Mouse (Mus musculus): ENCODE results near the gene Lingo1.

Gene Lingo1

GRCm38 (mm10) chr9:56592639-56593038 is 203.6 kb downstream of the Lingo1 start:
- no peaks in the 10 kb centered on the region for H3K36me3 ChIP-seq (ENCODE audit: insufficient read depth, low read length)
- H3K9me3 ChIP-seq (ENCODE audit: low read length) = no peaks in the 10 kb centered on the region
- peaks cover 23% of the 10 kb centered on the region for H3K4me1 ChIP-seq (replicated peaks; ENCODE audit: low read depth, low read length)
- peaks cover 39% of the 10 kb centered on the region for H3K27me3 ChIP-seq (ENCODE audit: insufficient read depth, low read length)
- no peak overlapping the region for H3K4me3 ChIP-seq (replicated peaks; ENCODE audit: low read length)
- TF ChIP-seq POU5F1 (IDR thresholded peaks at IDR 0.05; ENCODE audit: borderline replicate concordance, low read length) = no peak
- TF ChIP-seq CTCF (conservative IDR thresholded peaks at IDR 0.05; ENCODE audit: low read length) = no peak
- TF ChIP-seq NANOG (IDR thresholded peaks at IDR 0.05; ENCODE audit: borderline replicate concordance, low read length) = no peak

GRCm38 (mm10) chr9:56591248-56591888 is 204.9 kb downstream of the Lingo1 start:
- Histone ChIP-seq H3K4me1 (replicated peaks; ENCODE audit: low read depth, low read length) (peaks cover 17% of the 10 kb centered on the region), H3K9me3 (ENCODE audit: low read length) (no peaks in the 10 kb centered on the region)
- TF ChIP-seq CTCF (conservative IDR thresholded peaks at IDR 0.05; ENCODE audit: low read length) (no peak), NANOG (IDR thresholded peaks at IDR 0.05; ENCODE audit: borderline replicate concordance, low read length) (no peak), POU5F1 (IDR thresholded peaks at IDR 0.05; ENCODE audit: borderline replicate concordance, low read length) (no peak)

DNA sequence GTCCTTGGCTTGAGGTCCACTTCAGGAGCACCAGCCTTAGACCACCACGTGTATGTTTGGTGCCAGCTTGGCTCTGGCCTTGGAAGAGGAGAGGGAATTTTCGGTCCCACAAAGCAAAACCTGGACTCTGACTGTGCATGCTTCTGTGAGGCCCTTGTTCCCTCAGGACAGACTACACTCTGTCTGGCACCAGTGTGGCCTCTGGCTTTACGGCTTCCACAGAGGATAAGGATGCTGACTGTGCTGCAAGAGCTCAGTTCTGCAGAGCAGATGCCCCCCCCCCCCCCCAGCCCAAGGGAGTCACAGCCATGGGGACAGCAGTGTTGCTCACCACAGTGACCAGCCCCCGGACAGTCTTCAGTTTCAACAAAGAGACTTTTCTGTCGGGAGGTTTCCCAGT is 206.5 kb downstream of the Lingo1 start:
- Histone ChIP-seq H3K4me3 (replicated peaks; ENCODE audit: low read length) (no peak overlapping the region), H3K36me3 (ENCODE audit: insufficient read depth, low read length) (no peaks in the 10 kb centered on the region), H3K4me1 (replicated peaks; ENCODE audit: low read depth, low read length) (peaks cover 25% of the 10 kb centered on the region), H3K9me3 (ENCODE audit: low read length) (no peaks in the 10 kb centered on the region), H3K27me3 (ENCODE audit: insufficient read depth, low read length) (peaks cover 59% of the 10 kb centered on the region)
- no peak for TF ChIP-seq NANOG (IDR thresholded peaks at IDR 0.05; ENCODE audit: borderline replicate concordance, low read length)
- no peak for TF ChIP-seq CTCF (conservative IDR thresholded peaks at IDR 0.05; ENCODE audit: low read length)
- TF ChIP-seq POU5F1 (IDR thresholded peaks at IDR 0.05; ENCODE audit: borderline replicate concordance, low read length) = no peak

More at GRCm38 (mm10) chr9:56591248-56591888, 204.9 kb downstream of the Lingo1 start:
- Histone ChIP-seq H3K27me3 (ENCODE audit: insufficient read depth, low read length) (peaks cover 50% of the 10 kb centered on the region), H3K36me3 (ENCODE audit: insufficient read depth, low read length) (no peaks in the 10 kb centered on the region), H3K4me3 (replicated peaks; ENCODE audit: low read length) (no peak overlapping the region)

GRCm38 (mm10) chr9:56584043-56584424 is 212.2 kb downstream of the Lingo1 start:
- TF ChIP-seq CTCF (conservative IDR thresholded peaks at IDR 0.05; ENCODE audit: low read length) (no peak), NANOG (IDR thresholded peaks at IDR 0.05; ENCODE audit: borderline replicate concordance, low read length) (no peak), POU5F1 (IDR thresholded peaks at IDR 0.05; ENCODE audit: borderline replicate concordance, low read length) (no peak)
- H3K4me1 ChIP-seq (replicated peaks; ENCODE audit: low read depth, low read length) = peaks cover 30% of the 10 kb centered on the region
- no peak overlapping the region for H3K4me3 ChIP-seq (replicated peaks; ENCODE audit: low read length)
- no peaks in the 10 kb centered on the region for H3K36me3 ChIP-seq (ENCODE audit: insufficient read depth, low read length)
- no peaks in the 10 kb centered on the region for H3K9me3 ChIP-seq (ENCODE audit: low read length)
- H3K27me3 ChIP-seq (ENCODE audit: insufficient read depth, low read length) = peaks cover 73% of the 10 kb centered on the region

DNA sequence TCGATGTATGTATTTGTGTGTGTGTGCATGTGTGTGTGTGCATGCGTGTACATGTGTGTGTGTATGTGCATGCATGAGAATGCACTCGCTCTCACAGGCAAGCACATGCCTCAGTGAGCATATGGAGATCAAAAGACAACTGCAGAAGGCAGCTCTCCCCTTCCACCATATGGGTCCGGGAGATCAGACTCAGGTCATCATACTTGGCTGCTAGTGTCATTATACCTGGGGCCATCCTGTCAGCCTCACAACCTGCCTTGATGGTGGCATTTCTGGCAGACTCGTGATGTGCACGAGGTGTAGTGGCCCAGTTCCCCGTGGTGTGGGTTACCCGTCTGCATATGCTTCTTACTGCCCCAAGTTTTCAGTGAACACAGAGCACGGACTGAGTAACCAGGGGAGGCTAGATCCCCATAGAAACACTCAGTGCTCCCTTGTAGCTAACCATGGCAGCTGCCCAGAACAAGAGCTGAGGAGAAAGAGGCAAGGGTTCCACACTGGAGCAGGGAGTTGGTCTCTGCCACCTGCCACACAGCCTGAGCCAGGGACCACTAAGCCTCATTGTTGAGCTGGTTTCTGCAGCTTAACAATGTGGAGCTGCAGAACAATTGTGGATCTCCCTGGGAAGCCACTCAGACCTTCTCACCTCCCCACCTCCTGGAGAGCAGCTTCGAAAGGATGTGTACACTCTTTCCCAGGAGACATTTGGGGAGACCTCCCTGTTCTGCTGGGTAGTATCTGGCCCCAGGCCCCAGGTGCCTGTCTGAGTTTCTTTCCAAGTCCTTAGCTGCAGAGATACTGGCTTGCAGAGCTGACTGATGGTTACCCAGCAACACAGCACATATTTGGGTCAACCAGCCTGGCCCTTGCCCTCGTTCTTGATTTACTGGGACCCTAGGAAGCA is 212.9 kb downstream of the Lingo1 start:
- H3K36me3 ChIP-seq (ENCODE audit: insufficient read depth, low read length) = no peaks in the 10 kb centered on the region
- H3K9me3 ChIP-seq (ENCODE audit: low read length) = no peaks in the 10 kb centered on the region
- H3K27me3 ChIP-seq (ENCODE audit: insufficient read depth, low read length) = peaks cover 72% of the 10 kb centered on the region
- H3K4me1 ChIP-seq (replicated peaks; ENCODE audit: low read depth, low read length) = peaks cover 30% of the 10 kb centered on the region
- TF ChIP-seq CTCF (conservative IDR thresholded peaks at IDR 0.05; ENCODE audit: low read length) (no peak), POU5F1 (IDR thresholded peaks at IDR 0.05; ENCODE audit: borderline replicate concordance, low read length) (no peak)
- no peak overlapping the region for H3K4me3 ChIP-seq (replicated peaks; ENCODE audit: low read length)

- peaks cover 67% of the 10 kb centered on the region for H3K27me3 ChIP-seq (ENCODE audit: insufficient read depth, low read length)
- no peaks in the 10 kb centered on the region for H3K9me3 ChIP-seq (ENCODE audit: low read length)
- peaks cover 30% of the 10 kb centered on the region for H3K4me1 ChIP-seq (replicated peaks; ENCODE audit: low read depth, low read length)
- no peak overlapping the region for H3K4me3 ChIP-seq (replicated peaks; ENCODE audit: low read length)
- TF ChIP-seq NANOG (IDR thresholded peaks at IDR 0.05; ENCODE audit: borderline replicate concordance, low read length) = no peak
- no peak for TF ChIP-seq CTCF (conservative IDR thresholded peaks at IDR 0.05; ENCODE audit: low read length)
- no peak for TF ChIP-seq POU5F1 (IDR thresholded peaks at IDR 0.05; ENCODE audit: borderline replicate concordance, low read length)
- H3K36me3 ChIP-seq (ENCODE audit: insufficient read depth, low read length) = no peaks in the 10 kb centered on the region
Observed at GRCm38 (mm10) chr9:56582628-56583027, 213.6 kb downstream of the Lingo1 start.

GRCm38 (mm10) chr9:56581700-56582099 is 214.6 kb downstream of the Lingo1 start:
- no peaks in the 10 kb centered on the region for H3K36me3 ChIP-seq (ENCODE audit: insufficient read depth, low read length)
- peaks cover 30% of the 10 kb centered on the region for H3K4me1 ChIP-seq (replicated peaks; ENCODE audit: low read depth, low read length)
- H3K9me3 ChIP-seq (ENCODE audit: low read length) = no peaks in the 10 kb centered on the region
- TF ChIP-seq POU5F1 (IDR thresholded peaks at IDR 0.05; ENCODE audit: borderline replicate concordance, low read length) = no peak
- TF ChIP-seq NANOG (IDR thresholded peaks at IDR 0.05; ENCODE audit: borderline replicate concordance, low read length) = no peak
- no peak for TF ChIP-seq CTCF (conservative IDR thresholded peaks at IDR 0.05; ENCODE audit: low read length)
- peaks cover 58% of the 10 kb centered on the region for H3K27me3 ChIP-seq (ENCODE audit: insufficient read depth, low read length)
- no peak overlapping the region for H3K4me3 ChIP-seq (replicated peaks; ENCODE audit: low read length)

DNA sequence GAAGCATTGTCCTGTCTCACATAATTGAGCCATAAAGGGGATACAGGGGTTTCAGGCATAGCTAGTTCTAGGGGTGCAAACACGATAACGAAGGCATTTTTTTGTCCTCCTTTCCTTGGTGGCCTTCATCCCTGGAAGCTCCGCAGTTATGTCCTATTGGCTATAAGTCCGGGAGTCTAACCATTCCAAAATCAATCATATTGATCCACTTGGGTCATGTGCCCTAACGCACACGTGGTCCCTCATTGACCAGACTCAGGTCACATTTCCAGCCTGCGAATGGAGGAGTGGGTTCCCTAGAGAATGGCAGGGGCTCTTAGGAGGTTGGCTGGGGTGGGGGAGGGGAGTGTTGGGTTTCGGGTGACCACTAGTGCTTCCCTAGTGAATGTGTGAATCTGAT is 215.3 kb downstream of the Lingo1 start:
- Histone ChIP-seq H3K4me1 (replicated peaks; ENCODE audit: low read depth, low read length) (peaks cover 28% of the 10 kb centered on the region), H3K27me3 (ENCODE audit: insufficient read depth, low read length) (peaks cover 53% of the 10 kb centered on the region), H3K9me3 (ENCODE audit: low read length) (no peaks in the 10 kb centered on the region), H3K36me3 (ENCODE audit: insufficient read depth, low read length) (no peaks in the 10 kb centered on the region), H3K4me3 (replicated peaks; ENCODE audit: low read length) (no peak overlapping the region)
- no peak for TF ChIP-seq POU5F1 (IDR thresholded peaks at IDR 0.05; ENCODE audit: borderline replicate concordance, low read length)
- no peak for TF ChIP-seq CTCF (conservative IDR thresholded peaks at IDR 0.05; ENCODE audit: low read length)
- TF ChIP-seq NANOG (IDR thresholded peaks at IDR 0.05; ENCODE audit: borderline replicate concordance, low read length) = no peak

Data from E14TG2a.4 (cell line).